In genomic region chr8:37227091-37227490, GRCm38 (mm10) we compare ENCODE assay signal across 22 mouse cellular contexts.
DNase-seq lines count a peak whose midpoint lies in the region; ATAC-seq lines count a peak whose summit lies in the region.
"Had no signal": no experiment of that assay in that cellular context is flagged by ENCODE, and none has a peak within 500 bp of the region (broad histone marks: within the 10 kb centered on the region; RNA-seq: fewer than 3 reads in every experiment).

No protein-coding gene starts in this region.

- H3K27me3 ChIP-seq in kidney, embryonic 15.5 days, result no peaks in the 10 kb centered on the region
- H3K27me3 ChIP-seq: embryonic facial prominence, embryonic 15.5 days; forebrain, embryonic 15.5 days; limb, embryonic 12.5 days; liver, embryonic 13.5 days; lung, embryonic 15.5 days; midbrain, embryonic 15.5 days; neural tube, embryonic 13.5 days had no signal

- H3K27ac ChIP-seq in kidney, embryonic 15.5 days, result no peak overlapping the region
- H3K27ac ChIP-seq: embryonic facial prominence, embryonic 15.5 days; forebrain, embryonic 15.5 days; heart, embryonic 10.5 days; limb, embryonic 12.5 days; liver, embryonic 13.5 days; lung, embryonic 15.5 days; midbrain, embryonic 15.5 days; neural tube, embryonic 13.5 days had no signal

- H3K4me1 ChIP-seq in kidney, embryonic 15.5 days, result no peaks in the 10 kb centered on the region
- H3K4me1 ChIP-seq: embryonic facial prominence, embryonic 15.5 days; forebrain, embryonic 15.5 days; heart, embryonic 10.5 days; limb, embryonic 12.5 days; liver, embryonic 13.5 days; lung, embryonic 15.5 days; midbrain, embryonic 15.5 days; neural tube, embryonic 13.5 days had no signal

- no peak for ATAC-seq in kidney, embryonic 15.5 days (replicated peaks; ENCODE audit: low FRiP score)
- ATAC-seq: forebrain, embryonic 15.5 days; midbrain, embryonic 15.5 days had no signal

- H3K9me3 ChIP-seq in kidney, embryonic 15.5 days (replicated peaks), result no peaks in the 10 kb centered on the region
- H3K9me3 ChIP-seq: embryonic facial prominence, embryonic 15.5 days; forebrain, embryonic 15.5 days; heart, embryonic 10.5 days; limb, embryonic 12.5 days; liver, embryonic 13.5 days; lung, embryonic 15.5 days; midbrain, embryonic 15.5 days; neural tube, embryonic 13.5 days had no signal

- no peaks in the 10 kb centered on the region for H3K36me3 ChIP-seq in kidney, embryonic 15.5 days
- H3K36me3 ChIP-seq: embryonic facial prominence, embryonic 15.5 days; forebrain, embryonic 15.5 days; heart, embryonic 10.5 days; limb, embryonic 12.5 days; liver, embryonic 13.5 days; lung, embryonic 15.5 days; midbrain, embryonic 15.5 days; neural tube, embryonic 13.5 days had no signal

- no peak overlapping the region for H3K4me3 ChIP-seq in kidney, embryonic 15.5 days (replicated peaks)
- H3K4me3 ChIP-seq: embryonic facial prominence, embryonic 15.5 days; forebrain, embryonic 15.5 days; heart, embryonic 10.5 days; limb, embryonic 12.5 days; liver, embryonic 13.5 days; lung, embryonic 15.5 days; midbrain, embryonic 15.5 days; myocyte; neural tube, embryonic 13.5 days had no signal

- DNase-seq in cerebellum, postnatal 10 days, result peak; percentile 6 to 13
- DNase-seq in cerebellum, postnatal 25 days, result no peak
- DNase-seq in kidney, adult 9 months, result peak; percentile 15
- peak; percentile 3 for DNase-seq in NIH3T3 (ENCODE audit: low read depth)
- peak; percentile 40 for DNase-seq in adrenal gland, postnatal 14 days
- no peak for DNase-seq in layer of hippocampus, adult 9-11 months
- DNase-seq in retina, embryonic 14.5 days (ENCODE audit: low spot score), result no peak
- DNase-seq: cerebellum, adult 11-12 months; cerebellum, postnatal 36 days; embryo, embryonic 11 days; liver, embryonic 13.5 days; lung, postnatal 4 days; thymus, postnatal 14 days had no signal

- H3K4me2 ChIP-seq in kidney, embryonic 15.5 days, result no peak overlapping the region
- H3K4me2 ChIP-seq: embryonic facial prominence, embryonic 15.5 days; forebrain, embryonic 15.5 days; limb, embryonic 12.5 days; liver, embryonic 13.5 days; lung, embryonic 15.5 days; midbrain, embryonic 15.5 days; neural tube, embryonic 13.5 days had no signal

- 82% methylated on average over 2 of the region's 2 CpGs for WGBS in kidney, embryonic 15.5 days

- no peak overlapping the region for H3K9ac ChIP-seq in kidney, embryonic 15.5 days
- H3K9ac ChIP-seq: embryonic facial prominence, embryonic 15.5 days; forebrain, embryonic 15.5 days; limb, embryonic 12.5 days; liver, embryonic 13.5 days; lung, embryonic 15.5 days; midbrain, embryonic 15.5 days; neural tube, embryonic 13.5 days had no signal

Comparison
In these comparisons a context has a peak if more than half of its experiments do, and no peak if none do; other contexts are left out.
1. DNase-seq: peak in cerebellum, postnatal 10 days (2 of 2), kidney, adult 9 months (single experiment), NIH3T3 (single experiment) and adrenal gland, postnatal 14 days (single experiment); none in cerebellum, postnatal 25 days (0 of 2), layer of hippocampus, adult 9-11 months (single experiment) and retina, embryonic 14.5 days (single experiment).